Mouse (Mus musculus) heart, adult 9 months (tissue): Measurements from ENCODE around the gene Lfng.

Experiments used
- DNase-seq, 2 experiments: peaks; one replicate each; pipeline ENCODE4 v3.0.0; 2022; ENCODE audit warnings: low spot score in 2 of 2

Lfng gene

GRCm38 (mm10) chr5:140661875-140662643, 54.9 kb downstream of the Lfng start:
- no peak for DNase-seq

- no peak for DNase-seq
These were observed 55.8 kb downstream of the Lfng start for GRCm38 (mm10) chr5:140662741-140663592.

GRCm38 (mm10) chr5:140663621-140664180, 56.6 kb downstream of the Lfng start:
- DNase-seq, result peak in 1 of 2 experiments; percentile 61
